Mouse (Mus musculus): ENCODE data around the gene Pnpo. TPM values are rescaled to one million over a fixed set of nuclear protein-coding genes. Genes with fewer than 3 reads are reported as not detected.

The Pnpo gene
- polyA plus RNA-seq (2015; fragmentation: Nextera tagmentation; extraction: Ambion mirVana): 688 and 719 TPM in 2 replicates

GRCm38 (mm10) chr11:96943746-96944304, at the start of gene Pnpo:
TSS of gene Pnpo (minus strand) at chr11:96943986.
- H3K9me3 ChIP-seq (replicated peaks; ENCODE audit: control insufficient read depth, low read length): no peaks in the 10 kb centered on the region
- no peaks in the 10 kb centered on the region for H3K27me3 ChIP-seq (ENCODE audit: control insufficient read depth, insufficient read depth, low read depth, low read length)
- H3K36me3 ChIP-seq (ENCODE audit: control insufficient read depth, insufficient read depth): peaks cover 23% of the 10 kb centered on the region
- peak within 1 kb of the TSS; percentile 97 for H3K4me2 ChIP-seq (ENCODE audit: low read depth, low read length)
- WGBS (ENCODE audit: insufficient replicate concordance): under 1% methylated on average over 29 of the region's 29 CpGs
- H3K27ac ChIP-seq (ENCODE audit: low read length): peak within 1 kb of the TSS; percentile 98
- peak; percentile 83 for ATAC-seq (ENCODE audit: low read depth)
- H3K9ac ChIP-seq (ENCODE audit: low read depth, low read length): peak within 1 kb of the TSS; percentile 95
- peaks cover 66% of the 10 kb centered on the region for H3K4me1 ChIP-seq (ENCODE audit: control insufficient read depth, low read depth, low read length)
- H3K4me3 ChIP-seq (ENCODE audit: low read depth, low read length): peak within 1 kb of the TSS; percentile 80

- Histone ChIP-seq H3K4me1 (ENCODE audit: control insufficient read depth, low read depth, low read length) (no peaks in the 10 kb centered on the region), H3K4me3 (ENCODE audit: low read depth, low read length) (no peak overlapping the region), H3K9ac (ENCODE audit: low read depth, low read length) (no peak overlapping the region), H3K27me3 (ENCODE audit: control insufficient read depth, insufficient read depth, low read depth, low read length) (peaks cover 29% of the 10 kb centered on the region), H3K9me3 (replicated peaks; ENCODE audit: control insufficient read depth, low read length) (no peaks in the 10 kb centered on the region), H3K4me2 (ENCODE audit: low read depth, low read length) (no peak overlapping the region), H3K36me3 (ENCODE audit: control insufficient read depth, insufficient read depth) (no peaks in the 10 kb centered on the region), H3K27ac (ENCODE audit: low read length) (no peak overlapping the region)
- 18% methylated on average over 8 of the region's 8 CpGs for WGBS (ENCODE audit: insufficient replicate concordance)
- no peak for ATAC-seq (ENCODE audit: low read depth)
Measured at GRCm38 (mm10) chr11:96992722-96993311, 49.0 kb upstream of the Pnpo start.

GRCm38 (mm10) chr11:96991501-96991900, 47.7 kb upstream of the Pnpo start:
- Histone ChIP-seq H3K4me2 (ENCODE audit: low read depth, low read length) (no peak overlapping the region), H3K27me3 (ENCODE audit: control insufficient read depth, insufficient read depth, low read depth, low read length) (peaks cover 27% of the 10 kb centered on the region), H3K36me3 (ENCODE audit: control insufficient read depth, insufficient read depth) (no peaks in the 10 kb centered on the region), H3K9me3 (replicated peaks; ENCODE audit: control insufficient read depth, low read length) (no peaks in the 10 kb centered on the region), H3K27ac (ENCODE audit: low read length) (no peak overlapping the region), H3K9ac (ENCODE audit: low read depth, low read length) (no peak overlapping the region), H3K4me1 (ENCODE audit: control insufficient read depth, low read depth, low read length) (peaks cover 2% of the 10 kb centered on the region; the same call in 1 of the 2 replicates), H3K4me3 (ENCODE audit: low read depth, low read length) (no peak overlapping the region)
- ATAC-seq (ENCODE audit: low read depth): no peak
- WGBS (ENCODE audit: insufficient replicate concordance): 53% methylated on average over 5 of the region's 5 CpGs

- H3K27ac ChIP-seq (ENCODE audit: low read length): no peak overlapping the region
- H3K27me3 ChIP-seq (ENCODE audit: control insufficient read depth, insufficient read depth, low read depth, low read length): peaks cover 27% of the 10 kb centered on the region
- 5% methylated on average over 31 of the region's 31 CpGs for WGBS (ENCODE audit: insufficient replicate concordance)
- no peak overlapping the region for H3K4me3 ChIP-seq (ENCODE audit: low read depth, low read length)
- ATAC-seq (ENCODE audit: low read depth): peak; percentile 28; the same call in 1 of the 2 replicates
- H3K4me1 ChIP-seq (ENCODE audit: control insufficient read depth, low read depth, low read length): peaks cover 2% of the 10 kb centered on the region; the same call in 1 of the 2 replicates
- H3K9me3 ChIP-seq (replicated peaks; ENCODE audit: control insufficient read depth, low read length): no peaks in the 10 kb centered on the region
- no peak overlapping the region for H3K9ac ChIP-seq (ENCODE audit: low read depth, low read length)
- H3K4me2 ChIP-seq (ENCODE audit: low read depth, low read length): 0 out of 2 replicates have a peak overlapping the region, but pooled peaks have one; percentile 2
- no peaks in the 10 kb centered on the region for H3K36me3 ChIP-seq (ENCODE audit: control insufficient read depth, insufficient read depth)
Measured at GRCm38 (mm10) chr11:96987873-96988655, 44.3 kb upstream of the Pnpo start.

- WGBS (ENCODE audit: insufficient replicate concordance): 45% methylated on average over 3 of the region's 3 CpGs
- Histone ChIP-seq H3K27ac (ENCODE audit: low read length) (no peak overlapping the region), H3K4me3 (ENCODE audit: low read depth, low read length) (no peak overlapping the region), H3K9me3 (replicated peaks; ENCODE audit: control insufficient read depth, low read length) (no peaks in the 10 kb centered on the region), H3K9ac (ENCODE audit: low read depth, low read length) (no peak overlapping the region), H3K36me3 (ENCODE audit: control insufficient read depth, insufficient read depth) (no peaks in the 10 kb centered on the region), H3K27me3 (ENCODE audit: control insufficient read depth, insufficient read depth, low read depth, low read length) (peaks cover 27% of the 10 kb centered on the region), H3K4me2 (ENCODE audit: low read depth, low read length) (no peak overlapping the region), H3K4me1 (ENCODE audit: control insufficient read depth, low read depth, low read length) (peaks cover 2% of the 10 kb centered on the region; the same call in 1 of the 2 replicates)
- no peak for ATAC-seq (ENCODE audit: low read depth)
Measured at GRCm38 (mm10) chr11:96986463-96986862, 42.7 kb upstream of the Pnpo start.

GRCm38 (mm10) chr11:96984903-96985302, 41.1 kb upstream of the Pnpo start:
- H3K4me3 ChIP-seq (ENCODE audit: low read depth, low read length): no peak overlapping the region
- H3K9ac ChIP-seq (ENCODE audit: low read depth, low read length): no peak overlapping the region
- peaks cover 5% of the 10 kb centered on the region; the same call in 1 of the 2 replicates for H3K4me1 ChIP-seq (ENCODE audit: control insufficient read depth, low read depth, low read length)
- ATAC-seq (ENCODE audit: low read depth): no peak
- 50% methylated on average over 4 of the region's 4 CpGs for WGBS (ENCODE audit: insufficient replicate concordance)
- no peak overlapping the region for H3K27ac ChIP-seq (ENCODE audit: low read length)
- no peak overlapping the region for H3K4me2 ChIP-seq (ENCODE audit: low read depth, low read length)
- H3K9me3 ChIP-seq (replicated peaks; ENCODE audit: control insufficient read depth, low read length): no peaks in the 10 kb centered on the region
- H3K27me3 ChIP-seq (ENCODE audit: control insufficient read depth, insufficient read depth, low read depth, low read length): peaks cover 27% of the 10 kb centered on the region
- no peaks in the 10 kb centered on the region for H3K36me3 ChIP-seq (ENCODE audit: control insufficient read depth, insufficient read depth)

- Histone ChIP-seq H3K27me3 (ENCODE audit: control insufficient read depth, insufficient read depth, low read depth, low read length) (peaks cover 17% of the 10 kb centered on the region), H3K36me3 (ENCODE audit: control insufficient read depth, insufficient read depth) (no peaks in the 10 kb centered on the region), H3K4me2 (ENCODE audit: low read depth, low read length) (no peak within 1 kb of the TSS), H3K9ac (ENCODE audit: low read depth, low read length) (no peak within 1 kb of the TSS), H3K4me3 (ENCODE audit: low read depth, low read length) (no peak within 1 kb of the TSS), H3K4me1 (ENCODE audit: control insufficient read depth, low read depth, low read length) (peaks cover 20% of the 10 kb centered on the region), H3K27ac (ENCODE audit: low read length) (no peak within 1 kb of the TSS), H3K9me3 (replicated peaks; ENCODE audit: control insufficient read depth, low read length) (no peaks in the 10 kb centered on the region)
- ATAC-seq (ENCODE audit: low read depth): no peak
- WGBS (ENCODE audit: insufficient replicate concordance): 66% methylated on average over 7 of the region's 7 CpGs
Measured at GRCm38 (mm10) chr11:96982859-96983258, 39.1 kb upstream of the Pnpo start, which contains the start of gene Sp2. TSS of gene Sp2 (minus strand) at chr11:96982959.

GRCm38 (mm10) chr11:96982355-96982754, 38.6 kb upstream of the Pnpo start:
- no peak overlapping the region for H3K9ac ChIP-seq (ENCODE audit: low read depth, low read length)
- H3K27me3 ChIP-seq (ENCODE audit: control insufficient read depth, insufficient read depth, low read depth, low read length): peaks cover 12% of the 10 kb centered on the region
- 3% methylated on average over 7 of the region's 7 CpGs for WGBS (ENCODE audit: insufficient replicate concordance)
- H3K4me2 ChIP-seq (ENCODE audit: low read depth, low read length): no peak overlapping the region
- no peak for ATAC-seq (ENCODE audit: low read depth)
- no peak overlapping the region for H3K4me3 ChIP-seq (ENCODE audit: low read depth, low read length)
- H3K27ac ChIP-seq (ENCODE audit: low read length): no peak overlapping the region
- no peaks in the 10 kb centered on the region for H3K9me3 ChIP-seq (replicated peaks; ENCODE audit: control insufficient read depth, low read length)
- H3K36me3 ChIP-seq (ENCODE audit: control insufficient read depth, insufficient read depth): no peaks in the 10 kb centered on the region
- peaks cover 18% of the 10 kb centered on the region for H3K4me1 ChIP-seq (ENCODE audit: control insufficient read depth, low read depth, low read length)

All from liver, embryonic 16.5 days (tissue).